Mouse (Mus musculus) intestine, embryonic 16.5 days (tissue): Measurements from ENCODE around the gene Mgl2. TPM values are rescaled to one million over a fixed set of nuclear protein-coding genes. Genes with fewer than 3 reads are reported as not detected.

Experiments
- ATAC-seq: fragments of 200-750 bp; cut with Nextera tagmentation; 2 replicates; pipeline ENCODE4 v1.8.0; 2017; ENCODE audit warnings: moderate TSS enrichment, moderate library complexity
- H3K27ac ChIP-seq: fragments of 300-500 bp; sonication (generic); 2 replicates; pipeline ENCODE4 v1.5.1; 2014; ENCODE audit warnings: mild to moderate bottlenecking, low read length
- H3K27me3 ChIP-seq: fragments of 300-500 bp; sonication (generic); replicated peaks from 2 replicates; pipeline ENCODE4 v1.6.1; 2014; ENCODE audit warnings: low read length, control low read depth, mixed read lengths; ENCODE audit not compliant: control insufficient read depth, insufficient read depth
- H3K36me3 ChIP-seq: fragments of 300-500 bp; sonication (generic); 2 replicates; pipeline ENCODE4 v1.6.1; 2014; ENCODE audit warnings: low read length, control low read depth; ENCODE audit not compliant: control insufficient read depth, insufficient read depth
- H3K4me1 ChIP-seq: fragments of 300-500 bp; sonication (generic); 2 replicates; pipeline ENCODE4 v1.6.1; 2014; ENCODE audit warnings: low read length, control low read depth, mixed read lengths; ENCODE audit not compliant: control insufficient read depth, insufficient read depth
- H3K4me2 ChIP-seq: fragments of 300-500 bp; sonication (generic); 2 replicates; pipeline ENCODE4 v1.6.1; 2014; ENCODE audit warnings: low read depth, low read length, control low read depth
- H3K4me3 ChIP-seq: fragments of 300-500 bp; sonication (generic); 2 replicates; pipeline ENCODE4 v1.5.1; 2014; ENCODE audit warnings: mild to moderate bottlenecking, low read length
- H3K9ac ChIP-seq: fragments of 300-500 bp; sonication (generic); 2 replicates; pipeline ENCODE4 v1.6.1; 2014; ENCODE audit warnings: low read depth, low read length
- H3K9me3 ChIP-seq: fragments of 300-500 bp; sonication (generic); 2 replicates; pipeline ENCODE4 v1.6.1; 2016; ENCODE audit warnings: low read length, control low read depth; ENCODE audit not compliant: control insufficient read depth
- WGBS: fragments of 180-500 bp; shearing (Covaris S2); extraction: QIAGEN DNeasy Blood & Tissue Kit; methylation state at CpG from one replicate; pipeline ENCODE4 v1.1.7; 2014; 5-methylcytosine and 5-hydroxymethylcytosine counted together
- polyA plus RNA-seq: library from polyadenylated mRNA; unstranded; fragments of >200 nt; fragmentation: Nextera tagmentation; extraction: Ambion mirVana; gene quantifications from 2 replicates; pipeline ENCODE4 v1.2.1, GENCODE M21; 2015

Mgl2 gene
- polyA plus RNA-seq, 1 experiment from 2014 or later: 0.56 TPM

GRCm38 (mm10) chr11:70178756-70179155 lies 48.6 kb downstream of the Mgl2 start:
- no peaks in the 10 kb centered on the region for H3K27me3 ChIP-seq
- no peaks in the 10 kb centered on the region for H3K9me3 ChIP-seq
- no peak for ATAC-seq
- H3K9ac ChIP-seq: no peak overlapping the region
- 78% methylated on average over 11 of the region's 11 CpGs for WGBS
- H3K36me3 ChIP-seq: no peaks in the 10 kb centered on the region
- H3K4me1 ChIP-seq: no peaks in the 10 kb centered on the region
- no peak overlapping the region for H3K27ac ChIP-seq
- H3K4me2 ChIP-seq: no peak overlapping the region
- H3K4me3 ChIP-seq: no peak overlapping the region

GRCm38 (mm10) chr11:70179401-70179800 lies 49.3 kb downstream of the Mgl2 start:
- 38% methylated on average over 14 of the region's 14 CpGs for WGBS

GRCm38 (mm10) chr11:70180496-70180895 lies 50.4 kb downstream of the Mgl2 start:
- Histone ChIP-seq H3K4me3 (no peak overlapping the region), H3K4me1 (no peaks in the 10 kb centered on the region), H3K27ac (no peak overlapping the region), H3K9me3 (no peaks in the 10 kb centered on the region), H3K27me3 (no peaks in the 10 kb centered on the region), H3K9ac (no peak overlapping the region), H3K4me2 (no peak overlapping the region), H3K36me3 (no peaks in the 10 kb centered on the region)
- 93% methylated on average over 4 of the region's 4 CpGs for WGBS
- ATAC-seq: no peak

More at GRCm38 (mm10) chr11:70179401-70179800, 49.3 kb downstream of the Mgl2 start:
- ATAC-seq: no peak
- H3K4me2 ChIP-seq: no peak overlapping the region
- H3K4me1 ChIP-seq: no peaks in the 10 kb centered on the region
- no peaks in the 10 kb centered on the region for H3K9me3 ChIP-seq
- no peak overlapping the region for H3K4me3 ChIP-seq
- H3K27me3 ChIP-seq: no peaks in the 10 kb centered on the region
- H3K9ac ChIP-seq: no peak overlapping the region
- H3K36me3 ChIP-seq: no peaks in the 10 kb centered on the region
- no peak overlapping the region for H3K27ac ChIP-seq

GRCm38 (mm10) chr11:70185120-70185519 lies 55.0 kb downstream of the Mgl2 start:
- Histone ChIP-seq H3K36me3 (no peaks in the 10 kb centered on the region), H3K27ac (no peak overlapping the region), H3K27me3 (no peaks in the 10 kb centered on the region), H3K9ac (no peak overlapping the region), H3K9me3 (no peaks in the 10 kb centered on the region), H3K4me2 (no peak overlapping the region), H3K4me1 (no peaks in the 10 kb centered on the region), H3K4me3 (no peak overlapping the region)
- 58% methylated on average over 7 of the region's 7 CpGs for WGBS
- ATAC-seq: no peak

Other genes starting within 250 kb of the Mgl2 start
- 5.5 and 6.2 TPM in 2 replicates for gene Kctd11, start 248.9 kb upstream of the Mgl2 start, polyA plus RNA-seq
- gene Acap1, start 234.8 kb upstream of the Mgl2 start, polyA plus RNA-seq: 4.2 and 5.2 TPM in 2 replicates
- 4.7 and 5.4 TPM in 2 replicates for gene 2810408A11Rik, start 229.3 kb upstream of the Mgl2 start, polyA plus RNA-seq
- gene Neurl4, start 229.3 kb upstream of the Mgl2 start, polyA plus RNA-seq: 7.1 and 10.1 TPM in 2 replicates
- 60.0 and 63.8 TPM in 2 replicates for gene Gps2, start 216.4 kb upstream of the Mgl2 start, polyA plus RNA-seq
- gene Eif5a, start 208.4 kb upstream of the Mgl2 start, polyA plus RNA-seq: 1,478 and 1,683 TPM in 2 replicates
- 1.3 and 2.1 TPM in 2 replicates for gene Ybx2, start 194.5 kb upstream of the Mgl2 start, polyA plus RNA-seq
- 21.5 and 22.6 TPM in 2 replicates for gene Slc2a4, start 182.1 kb upstream of the Mgl2 start, polyA plus RNA-seq
- gene Cldn7, start 165.6 kb upstream of the Mgl2 start, polyA plus RNA-seq: 1,377 and 1,415 TPM in 2 replicates
- 20.7 and 20.9 TPM in 2 replicates for gene Ctdnep1, start 149.2 kb upstream of the Mgl2 start, polyA plus RNA-seq
- gene Elp5, start 147.8 kb upstream of the Mgl2 start, polyA plus RNA-seq: 92.6 and 106 TPM in 2 replicates
- gene Gabarap, start 139.2 kb upstream of the Mgl2 start, polyA plus RNA-seq: 639 and 679 TPM in 2 replicates
- 49.7 and 53.1 TPM in 2 replicates for gene Phf23, start 134.6 kb upstream of the Mgl2 start, polyA plus RNA-seq
- 23.8 and 26.0 TPM in 2 replicates for gene Dvl2, start 129.7 kb upstream of the Mgl2 start, polyA plus RNA-seq
- gene Acadvl, start 114.9 kb upstream of the Mgl2 start, polyA plus RNA-seq: 172 and 189 TPM in 2 replicates
- gene Dlg4, start 113.4 kb upstream of the Mgl2 start, polyA plus RNA-seq: 5.1 and 6.1 TPM in 2 replicates
- 0.17 and 0.31 TPM in 2 replicates for gene Asgr1, start 76.2 kb upstream of the Mgl2 start, polyA plus RNA-seq
- 0.44 and 0.57 TPM in 2 replicates for gene Asgr2, start 37.7 kb upstream of the Mgl2 start, polyA plus RNA-seq
- gene Clec10a, start 25.9 kb downstream of the Mgl2 start, polyA plus RNA-seq: 0.99 and 1.7 TPM in 2 replicates
- 2.7 TPM in 2 replicates for gene Slc16a11, start 82.4 kb downstream of the Mgl2 start, polyA plus RNA-seq
- gene Slc16a13, start 90.7 kb downstream of the Mgl2 start, polyA plus RNA-seq: 15.9 and 18.0 TPM in 2 replicates
- gene Bcl6b, start 99.5 kb downstream of the Mgl2 start, polyA plus RNA-seq: 10.3 and 10.4 TPM in 2 replicates
- 118 and 129 TPM in 2 replicates for gene 0610010K14Rik, start 107.6 kb downstream of the Mgl2 start, polyA plus RNA-seq
- gene Gm21988, start 109.5 kb downstream of the Mgl2 start, polyA plus RNA-seq: 9.9 and 10.7 TPM in 2 replicates
- 269 and 308 TPM in 2 replicates for gene Rnasek, start 109.5 kb downstream of the Mgl2 start, polyA plus RNA-seq
- gene Alox12, start 125.0 kb downstream of the Mgl2 start, polyA plus RNA-seq: 1.5 and 1.8 TPM in 2 replicates
- 0.13 TPM in 1 of 2 replicates, not detected in the other for gene Alox12e, start 192.3 kb downstream of the Mgl2 start, polyA plus RNA-seq
- 0.64 and 1.1 TPM in 2 replicates for gene Alox15, start 221.7 kb downstream of the Mgl2 start, polyA plus RNA-seq